Mouse (Mus musculus): ENCODE data around the gene Nr1h4. TPM values are rescaled to one million over a fixed set of nuclear protein-coding genes. Genes with fewer than 3 reads are reported as not detected.

Gene Nr1h4
- polyA plus RNA-seq, 1 experiment from 2014 or later: not detected

- H3K27ac ChIP-seq: no peak overlapping the region
- peaks cover 11% of the 10 kb centered on the region for H3K36me3 ChIP-seq (replicated peaks)
- no peak for DNase-seq (ENCODE audit: extremely low spot score, low spot score)
- H3K4me3 ChIP-seq: no peak overlapping the region
- no peaks in the 10 kb centered on the region for H3K9me3 ChIP-seq
- H3K4me1 ChIP-seq: no peaks in the 10 kb centered on the region
- 84% methylated on average over 5 of the region's 6 CpGs for WGBS
- H3K27me3 ChIP-seq (ENCODE audit: poor library complexity, severe bottlenecking): no peaks in the 10 kb centered on the region
These were observed 126.5 kb downstream of the Nr1h4 start for GRCm38 (mm10) chr10:89406733-89407484.

GRCm38 (mm10) chr10:89404936-89405335 is 128.4 kb downstream of the Nr1h4 start:
- WGBS: 81% methylated on average over 4 of the region's 4 CpGs
- DNase-seq (ENCODE audit: extremely low spot score, low spot score): no peak

More at GRCm38 (mm10) chr10:89404936-89405335, 128.4 kb downstream of the Nr1h4 start:
- H3K9me3 ChIP-seq: 0 out of 2 replicates have a peak, but pooled peaks cover 5% of the 10 kb centered on the region
- H3K27ac ChIP-seq: no peak overlapping the region
- H3K27me3 ChIP-seq (ENCODE audit: poor library complexity, severe bottlenecking): no peaks in the 10 kb centered on the region
- H3K4me1 ChIP-seq: no peaks in the 10 kb centered on the region
- no peaks in the 10 kb centered on the region for H3K36me3 ChIP-seq (replicated peaks)
- no peak overlapping the region for H3K4me3 ChIP-seq

Other genes starting within 250 kb of the Nr1h4 start
- gene Ano4, start 188.8 kb downstream of the Nr1h4 start, polyA plus RNA-seq (2016; fragmentation: Nextera tagmentation; extraction: Ambion mirVana): 0.22 and 0.41 TPM in 2 replicates
- 14.7 and 15.4 TPM in 2 replicates for gene Gas2l3, start 89.6 kb downstream of the Nr1h4 start, polyA plus RNA-seq (2016; fragmentation: Nextera tagmentation; extraction: Ambion mirVana)
- gene Slc17a8, start 87.7 kb upstream of the Nr1h4 start, polyA plus RNA-seq (2016; fragmentation: Nextera tagmentation; extraction: Ambion mirVana): 0.07 TPM in 1 of 2 replicates, not detected in the other
- gene Scyl2, start 152.7 kb upstream of the Nr1h4 start, polyA plus RNA-seq (2016; fragmentation: Nextera tagmentation; extraction: Ambion mirVana): 7.8 and 8.5 TPM in 2 replicates
- gene Actr6, start 198.7 kb upstream of the Nr1h4 start, polyA plus RNA-seq (2016; fragmentation: Nextera tagmentation; extraction: Ambion mirVana): 37.5 and 38.3 TPM in 2 replicates
- 31.2 and 33.3 TPM in 2 replicates for gene Uhrf1bp1l, start 211.4 kb upstream of the Nr1h4 start, polyA plus RNA-seq (2016; fragmentation: Nextera tagmentation; extraction: Ambion mirVana)

Data from forebrain, embryonic 10.5 days (tissue).